Mouse (Mus musculus) lung, postnatal 0 days (tissue): ENCODE data around the gene Gas2. TPM values are rescaled to one million over a fixed set of nuclear protein-coding genes. Genes with fewer than 3 reads are reported as not detected.

Experiments used
- ATAC-seq: fragments of 200-750 bp; cut with Nextera tagmentation; 2 replicates; pipeline ENCODE4 v1.8.0; 2017; ENCODE audit warnings: moderate library complexity
- DNase-seq: peaks from one replicate; pipeline ENCODE4 v3.0.0-alpha.2; 2016; ENCODE audit warnings: low spot score
- H3K27ac ChIP-seq: fragments of 300-500 bp; sonication (generic); 2 replicates; pipeline ENCODE4 v1.5.1; 2014; ENCODE audit warnings: antibody characterized with exemption, mild to moderate bottlenecking, low read length, mixed read lengths
- H3K27me3 ChIP-seq: fragments of 300-500 bp; sonication (generic); replicated peaks from 2 replicates; pipeline ENCODE4 v1.6.1; 2014; ENCODE audit warnings: low read length, mixed read lengths; ENCODE audit not compliant: insufficient read depth
- H3K36me3 ChIP-seq: fragments of 300-500 bp; sonication (generic); 2 replicates; pipeline ENCODE4 v1.6.1; 2014; ENCODE audit warnings: low read length, mixed read lengths; ENCODE audit not compliant: insufficient read depth
- H3K4me1 ChIP-seq: fragments of 300-500 bp; sonication (generic); 2 replicates; pipeline ENCODE4 v1.6.1; 2014; ENCODE audit warnings: antibody characterized with exemption, low read depth, low read length, mixed read lengths; ENCODE audit not compliant: insufficient read depth
- H3K4me2 ChIP-seq: fragments of 300-500 bp; sonication (generic); replicated peaks from 2 replicates; pipeline ENCODE4 v1.6.1; 2014; ENCODE audit warnings: low read depth, mild to moderate bottlenecking, low read length, moderate library complexity, mixed read lengths
- H3K4me3 ChIP-seq: fragments of 300-500 bp; sonication (generic); 2 replicates; pipeline ENCODE4 v1.5.1; 2014; ENCODE audit warnings: low read depth, low read length
- H3K9ac ChIP-seq: fragments of 300-500 bp; sonication (generic); replicated peaks from 2 replicates; pipeline ENCODE4 v1.6.1; 2014; ENCODE audit warnings: low read depth, mild to moderate bottlenecking
- H3K9me3 ChIP-seq: fragments of 300-500 bp; sonication (generic); 2 replicates; pipeline ENCODE4 v1.6.1; 2016; ENCODE audit warnings: low read length, mixed read lengths
- CTCF ChIP-seq: IDR thresholded peaks from 2 replicates; pipeline ENCODE4 v1.5.1; 2016; ENCODE audit warnings: antibody characterized with exemption, mild to moderate bottlenecking
- EP300 ChIP-seq: IDR thresholded peaks from 2 replicates; pipeline ENCODE4 v1.6.1; 2016; ENCODE audit warnings: antibody characterized with exemption, mild to moderate bottlenecking, control low read depth
- WGBS: fragments of 180-500 bp; shearing (Covaris S2); extraction: QIAGEN DNeasy Blood & Tissue Kit; methylation state at CpG from one replicate; pipeline ENCODE4 v1.1.7; 2014; 5-methylcytosine and 5-hydroxymethylcytosine counted together
- polyA plus RNA-seq: library from polyadenylated mRNA; unstranded; fragments of >200 nt; fragmentation: Nextera tagmentation; extraction: Ambion mirVana; gene quantifications from 2 replicates; pipeline ENCODE4 v1.2.1, GENCODE M21; 2015

The Gas2 gene
- polyA plus RNA-seq, 1 experiment from 2014 or later: 4.0 TPM

DNA sequence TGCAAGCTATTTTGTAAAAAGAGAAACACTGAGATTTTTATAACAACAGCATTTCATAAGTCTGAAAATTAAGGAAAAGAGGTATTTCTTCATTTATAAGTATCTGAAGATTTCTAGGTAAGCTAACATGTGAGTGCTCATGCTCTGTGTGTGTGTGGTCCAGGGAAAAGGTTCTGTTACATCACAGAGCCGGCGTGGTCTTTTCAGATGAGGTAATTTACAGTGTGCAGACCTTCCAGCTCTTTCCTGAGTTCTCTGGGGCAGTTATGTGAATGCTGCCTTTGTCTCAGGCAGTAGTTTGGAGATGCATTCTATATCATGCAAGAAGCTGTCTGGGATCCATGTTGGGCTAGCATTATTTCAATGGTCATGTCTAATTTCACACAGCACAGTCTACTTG is 52.3 kb downstream of the Gas2 start:
- H3K4me2 ChIP-seq: no peak overlapping the region
- ATAC-seq (no peak), DNase-seq (no peak)
- 62% methylated on average over 2 of the region's 2 CpGs for WGBS
- H3K9me3 ChIP-seq: no peaks in the 10 kb centered on the region
- H3K27ac ChIP-seq: no peak overlapping the region
- no peak overlapping the region for H3K9ac ChIP-seq
- H3K4me3 ChIP-seq: no peak overlapping the region
- TF ChIP-seq CTCF: no peak
- no peak for TF ChIP-seq EP300
- H3K36me3 ChIP-seq: no peaks in the 10 kb centered on the region
- no peaks in the 10 kb centered on the region for H3K4me1 ChIP-seq
- no peaks in the 10 kb centered on the region for H3K27me3 ChIP-seq

DNA sequence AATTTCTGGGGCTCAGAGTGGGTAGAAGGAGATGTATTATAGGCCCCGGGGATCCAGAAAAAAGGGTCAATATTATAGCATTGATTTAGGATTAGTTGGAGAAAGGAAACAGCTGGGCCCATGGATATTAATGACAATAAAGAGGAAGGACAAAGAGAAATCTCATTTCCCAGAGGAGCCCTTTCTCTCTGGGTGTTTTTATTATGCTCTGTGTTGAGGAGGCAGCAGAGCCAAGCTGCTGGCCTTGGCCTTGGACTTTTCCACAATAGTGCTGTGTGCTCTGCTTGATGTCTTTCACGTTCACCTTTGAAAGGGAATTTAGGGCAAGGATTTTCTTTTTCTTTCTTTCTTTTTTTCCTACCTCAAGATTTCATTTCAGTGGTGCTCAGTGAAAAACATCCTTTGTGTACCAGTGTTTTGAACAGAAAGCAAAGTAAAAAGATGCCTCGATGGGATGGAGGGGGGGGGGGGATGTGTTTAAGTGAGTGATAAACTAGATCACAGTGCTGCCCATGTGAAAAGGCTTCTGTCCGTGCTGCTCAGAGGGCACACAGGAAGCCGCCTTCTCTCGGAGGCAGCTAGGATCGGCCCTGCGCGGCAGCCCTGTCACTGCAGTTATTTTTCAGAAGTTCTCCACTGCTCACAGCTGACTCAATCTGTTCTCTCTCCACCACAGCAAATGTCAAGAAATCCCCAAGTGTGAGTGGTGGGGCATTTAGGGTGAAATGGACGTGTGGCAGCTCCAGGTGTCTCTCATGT is 67.1 kb downstream of the Gas2 start:
- ATAC-seq (no peak), DNase-seq (no peak)
- Histone ChIP-seq H3K4me3 (no peak overlapping the region), H3K27me3 (no peaks in the 10 kb centered on the region), H3K4me1 (no peaks in the 10 kb centered on the region), H3K9me3 (no peaks in the 10 kb centered on the region), H3K36me3 (no peaks in the 10 kb centered on the region), H3K4me2 (no peak overlapping the region), H3K9ac (no peak overlapping the region), H3K27ac (no peak overlapping the region)
- TF ChIP-seq CTCF (no peak), EP300 (no peak)
- 41% methylated on average over 10 of the region's 10 CpGs for WGBS

DNA sequence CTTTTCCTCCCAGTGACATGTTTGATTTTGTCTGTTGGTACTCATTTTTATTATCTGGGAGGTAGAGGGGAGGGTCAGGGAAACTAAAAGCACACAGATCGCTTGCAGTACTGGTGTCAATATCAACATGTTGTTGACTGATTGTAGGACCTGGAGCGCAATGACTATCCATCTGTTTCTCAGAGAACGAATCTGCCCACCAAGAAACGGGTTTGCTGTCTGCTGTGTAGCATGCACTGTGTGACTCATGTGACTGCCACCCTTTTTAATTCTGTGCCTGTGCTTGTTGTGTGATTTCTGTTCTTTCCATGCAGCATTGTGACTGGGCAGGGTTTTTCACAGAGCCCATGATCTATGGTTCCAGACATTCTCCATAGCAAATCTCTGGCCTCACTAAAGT is 69.4 kb downstream of the Gas2 start:
- ATAC-seq (no peak), DNase-seq (no peak)
- 86% methylated on average over 4 of the region's 4 CpGs for WGBS
- Histone ChIP-seq H3K9ac (no peak overlapping the region), H3K4me1 (no peaks in the 10 kb centered on the region), H3K9me3 (no peaks in the 10 kb centered on the region), H3K36me3 (no peaks in the 10 kb centered on the region), H3K4me3 (no peak overlapping the region), H3K4me2 (no peak overlapping the region), H3K27ac (no peak overlapping the region), H3K27me3 (no peaks in the 10 kb centered on the region)
- TF ChIP-seq CTCF (no peak), EP300 (no peak)

DNA sequence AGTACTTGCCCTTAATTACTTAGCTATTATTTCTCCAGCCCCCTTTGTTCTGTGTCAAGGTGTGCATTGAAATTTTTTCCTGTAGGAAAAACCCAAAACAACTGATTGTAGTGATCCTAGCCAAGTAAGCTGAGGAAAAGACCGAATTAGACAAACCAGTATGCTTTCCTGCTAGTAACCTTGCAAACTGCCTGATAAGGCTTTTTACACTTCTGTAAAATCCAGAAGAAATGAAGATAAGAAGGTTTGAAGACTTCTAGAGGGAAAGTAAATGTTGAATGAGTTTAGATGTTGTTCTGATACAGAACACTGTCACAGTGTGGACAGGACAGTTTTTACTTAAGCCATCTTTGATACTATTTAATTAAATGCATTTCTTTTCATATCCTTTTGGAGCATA is 75.5 kb downstream of the Gas2 start:
- no peaks in the 10 kb centered on the region for H3K9me3 ChIP-seq
- DNase-seq: no peak
- no peak overlapping the region for H3K4me3 ChIP-seq
- H3K27ac ChIP-seq: no peak overlapping the region
- no peaks in the 10 kb centered on the region for H3K36me3 ChIP-seq
- no peak for ATAC-seq
- H3K4me2 ChIP-seq: no peak overlapping the region
- no peaks in the 10 kb centered on the region for H3K4me1 ChIP-seq
- no peaks in the 10 kb centered on the region for H3K27me3 ChIP-seq
- WGBS: 70% methylated on average over 1 of the region's 1 CpGs
- no peak overlapping the region for H3K9ac ChIP-seq
- TF ChIP-seq EP300 (no peak), CTCF (no peak)

DNA sequence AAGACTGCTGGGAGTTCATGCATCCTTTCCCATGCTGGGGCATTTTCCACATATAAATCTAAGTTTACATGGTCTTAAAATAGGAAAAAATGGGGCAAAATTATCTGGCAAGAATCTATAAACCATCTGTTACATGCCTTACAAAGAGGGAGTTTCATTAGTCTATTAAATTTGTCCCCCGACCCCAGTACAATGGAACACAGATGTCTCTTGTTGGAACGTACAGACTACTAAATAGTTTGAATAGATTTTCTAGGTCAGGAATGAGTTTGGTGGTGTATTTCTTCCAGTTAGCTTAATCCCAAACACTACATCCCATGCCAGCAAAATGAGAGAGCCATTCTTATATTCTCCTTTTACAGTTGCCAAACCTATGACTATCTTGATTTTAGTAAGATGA is 78.6 kb downstream of the Gas2 start:
- Histone ChIP-seq H3K9me3 (no peaks in the 10 kb centered on the region), H3K27me3 (no peaks in the 10 kb centered on the region), H3K4me2 (no peak overlapping the region), H3K4me3 (no peak overlapping the region), H3K4me1 (no peaks in the 10 kb centered on the region), H3K36me3 (no peaks in the 10 kb centered on the region), H3K9ac (no peak overlapping the region), H3K27ac (no peak overlapping the region)
- ATAC-seq (no peak), DNase-seq (no peak)
- 81% methylated on average over 2 of the region's 2 CpGs for WGBS
- TF ChIP-seq EP300 (no peak), CTCF (no peak)

DNA sequence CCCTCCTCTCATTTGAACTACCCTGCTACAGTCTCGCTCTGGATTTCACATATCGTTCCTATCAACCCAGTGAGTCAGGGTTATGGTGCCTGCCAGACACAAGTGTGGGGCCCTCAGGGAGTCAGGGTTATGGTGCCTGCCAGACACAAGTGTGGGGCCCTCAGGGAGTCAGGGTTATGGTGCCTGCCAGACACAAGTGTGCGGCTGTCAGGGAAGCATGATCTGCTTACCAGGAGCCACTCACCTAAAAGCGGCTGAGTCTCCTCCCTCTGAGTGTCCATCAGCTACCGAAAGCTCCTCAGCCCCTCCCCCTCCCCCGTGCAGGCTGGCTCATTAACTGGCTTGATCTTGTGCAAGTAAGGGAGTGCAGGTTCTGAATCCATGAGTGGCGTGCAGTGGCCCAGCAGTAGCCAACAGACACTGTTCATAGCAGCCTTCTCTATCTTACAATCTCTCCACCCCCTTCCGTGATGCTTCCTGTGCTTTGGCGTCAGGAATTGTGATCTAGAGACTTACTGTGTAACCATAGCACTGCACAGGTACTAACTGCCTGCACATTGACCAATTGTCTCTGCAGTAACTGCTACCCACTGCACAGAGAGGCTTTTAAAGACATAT is 93.7 kb downstream of the Gas2 start:
- 52% methylated on average over 9 of the region's 9 CpGs for WGBS
- no peak overlapping the region for H3K4me3 ChIP-seq
- no peaks in the 10 kb centered on the region for H3K27me3 ChIP-seq
- H3K9ac ChIP-seq: no peak overlapping the region
- no peak for TF ChIP-seq EP300
- TF ChIP-seq CTCF: no peak
- H3K27ac ChIP-seq: no peak overlapping the region
- no peak for ATAC-seq
- H3K36me3 ChIP-seq: no peaks in the 10 kb centered on the region
- no peak for DNase-seq
- no peaks in the 10 kb centered on the region for H3K9me3 ChIP-seq
- H3K4me1 ChIP-seq: no peaks in the 10 kb centered on the region
- H3K4me2 ChIP-seq: no peak overlapping the region
